Mouse (Mus musculus) megakaryocyte progenitor cell, adult 5-6 weeks (primary cell): Measurements from ENCODE around the gene Slc47a2. TPM values are rescaled to one million over a fixed set of nuclear protein-coding genes. Genes with fewer than 3 reads are reported as not detected.

Experiments
- ATAC-seq: replicated peaks from 2 replicates; pipeline ENCODE4 v1.8.0; 2016; ENCODE audit warnings: mild to moderate bottlenecking, moderate TSS enrichment, inconsistent platforms; ENCODE audit not compliant: poor library complexity
- total RNA-seq, 2 experiments: library from RNA; stranded (forward) in 1 of 2; stranded (reverse) in 1 of 2; fragments of 157-497, 149-512 nt in 1 of 2; fragments of 200-1000 nt in 1 of 2; gene quantifications; 2 replicates each; pipeline versions ENCODE4 v1.2.3 to v1.2.4; 2015 to 2017

Slc47a2 gene
- total RNA-seq, 2 experiments from 2014 or later: not detected

DNA sequence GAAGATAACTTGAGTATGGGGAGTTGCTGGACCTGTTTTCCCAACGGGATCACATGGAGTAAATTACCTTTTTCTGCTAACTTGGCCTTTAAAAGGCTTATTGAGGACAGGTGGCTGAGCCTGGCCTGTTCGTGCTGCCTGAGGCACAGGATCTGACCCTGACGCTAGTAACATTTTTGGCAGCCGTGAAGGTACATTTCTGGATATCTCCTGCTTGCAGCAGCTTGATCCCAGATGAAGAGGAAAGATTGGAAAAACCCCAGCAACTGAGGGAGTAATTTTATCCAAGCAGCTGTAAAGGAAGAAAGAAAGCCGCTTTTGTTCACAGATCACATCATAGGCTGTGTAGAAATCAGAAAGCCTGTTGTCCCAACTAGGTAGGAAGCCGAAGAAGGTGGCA is 58.3 kb downstream of the Slc47a2 start:
- ATAC-seq: no peak

- no peak for ATAC-seq
Observed at GRCm38 (mm10) chr11:61283414-61284049, 59.1 kb downstream of the Slc47a2 start.

- ATAC-seq: no peak
Observed at GRCm38 (mm10) chr11:61278445-61279077, 64.1 kb downstream of the Slc47a2 start.

- ATAC-seq: no peak
Observed at GRCm38 (mm10) chr11:61277937-61278336, 64.7 kb downstream of the Slc47a2 start.

- ATAC-seq: no peak
Observed at GRCm38 (mm10) chr11:61276482-61276881, 66.2 kb downstream of the Slc47a2 start.

GRCm38 (mm10) chr11:61275106-61275505 is 67.6 kb downstream of the Slc47a2 start:
- peak; percentile 81 for ATAC-seq

- no peak for ATAC-seq
Observed at GRCm38 (mm10) chr11:61274421-61274820, 68.2 kb downstream of the Slc47a2 start.

DNA sequence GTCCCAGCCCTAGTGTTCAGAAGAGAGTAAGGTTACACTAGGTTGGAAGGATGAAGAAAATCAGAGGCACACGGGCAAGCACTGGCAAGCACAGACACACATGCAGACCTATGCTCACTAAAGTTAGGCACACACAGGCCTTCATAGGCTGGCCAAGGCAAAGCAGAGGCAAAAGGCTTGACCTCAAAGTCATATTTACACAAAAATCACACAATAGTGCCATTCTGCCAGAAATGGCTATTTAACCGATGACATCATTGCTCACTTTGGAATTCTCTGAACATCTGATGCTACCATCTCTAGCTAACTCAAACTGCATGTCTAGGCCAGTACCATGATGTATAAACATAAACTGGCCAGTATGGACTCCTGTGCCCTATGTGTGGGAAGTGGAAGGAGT is 68.7 kb downstream of the Slc47a2 start:
- ATAC-seq: no peak

- no peak for ATAC-seq
Observed at GRCm38 (mm10) chr11:61271612-61272011, 71.0 kb downstream of the Slc47a2 start.

- no peak for ATAC-seq
Observed at GRCm38 (mm10) chr11:61270406-61270805, 72.3 kb downstream of the Slc47a2 start.

- no peak for ATAC-seq
Observed at GRCm38 (mm10) chr11:61268626-61269349, 73.9 kb downstream of the Slc47a2 start.

DNA sequence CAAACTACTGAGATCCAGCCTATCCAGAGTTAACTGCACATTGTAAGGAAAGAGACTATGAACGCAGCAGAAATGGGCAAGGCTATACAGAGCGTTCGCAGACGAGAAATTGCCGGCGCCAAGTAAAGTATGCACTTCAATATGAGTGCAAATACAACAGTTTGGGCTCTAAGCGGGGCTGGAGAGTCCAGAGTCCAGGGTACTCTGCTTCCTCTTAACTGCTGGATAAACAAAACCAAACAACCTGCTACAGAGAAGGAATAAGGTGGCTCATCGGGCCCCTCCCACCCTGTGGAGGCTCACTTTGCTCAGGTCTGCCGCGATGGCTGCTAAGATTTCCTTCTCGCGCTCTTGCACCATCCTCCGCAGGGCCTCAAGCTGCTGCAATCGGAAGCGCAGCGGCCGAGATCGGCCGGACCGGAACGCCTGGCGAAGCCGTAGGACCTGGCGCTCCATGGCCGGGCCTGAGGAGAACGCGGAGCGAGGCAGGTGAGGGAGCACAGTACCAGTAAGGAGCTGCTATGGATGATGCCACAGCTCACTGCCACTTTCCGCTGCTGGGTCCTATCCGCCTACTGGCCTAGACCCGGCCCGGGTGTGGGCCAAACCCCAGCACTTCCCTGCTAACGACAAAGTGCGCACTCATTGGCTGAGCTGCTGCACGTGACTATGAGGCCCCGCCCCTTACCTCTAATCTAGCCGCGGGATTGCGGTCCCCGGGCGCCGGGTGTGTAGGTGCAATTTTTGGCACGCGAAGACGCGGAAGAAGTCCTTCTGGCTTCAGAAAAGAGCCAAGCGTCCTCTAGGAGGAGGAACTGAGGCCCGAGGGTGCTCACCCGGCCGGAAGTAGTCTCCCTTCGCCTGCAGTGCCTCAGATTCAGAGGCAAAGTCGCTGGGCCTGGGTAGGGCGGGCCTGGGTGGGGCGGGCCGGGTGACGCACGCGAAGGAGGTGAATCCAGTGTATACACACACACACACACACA is 75.8 kb downstream of the Slc47a2 start, which contains the start of gene Aldh3a2:
TSS of gene Aldh3a2 (minus strand) at position 914 of the 983 bp plus-strand sequence.
- peak; percentile 96 for ATAC-seq

DNA sequence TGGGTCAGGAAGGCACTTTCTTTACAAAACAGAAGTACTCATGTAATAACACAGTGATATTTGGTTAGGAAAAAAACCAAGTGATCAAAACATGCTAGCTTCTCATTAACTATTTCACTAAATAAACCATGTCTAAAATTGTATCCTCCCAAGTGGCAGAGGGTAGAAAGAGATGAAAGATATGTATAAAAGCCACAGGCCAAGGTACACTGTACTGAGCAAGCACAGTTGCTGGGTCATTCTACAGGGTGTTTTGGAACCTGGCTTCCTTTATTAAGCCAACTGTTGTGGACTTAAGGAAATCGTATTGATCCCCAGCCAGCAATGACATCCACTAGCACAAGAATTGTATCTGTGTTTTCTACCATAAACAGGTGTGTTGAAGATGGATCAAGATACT is 78.8 kb downstream of the Slc47a2 start:
- ATAC-seq: no peak

GRCm38 (mm10) chr11:61262516-61262915 is 80.1 kb downstream of the Slc47a2 start:
- no peak for ATAC-seq

DNA sequence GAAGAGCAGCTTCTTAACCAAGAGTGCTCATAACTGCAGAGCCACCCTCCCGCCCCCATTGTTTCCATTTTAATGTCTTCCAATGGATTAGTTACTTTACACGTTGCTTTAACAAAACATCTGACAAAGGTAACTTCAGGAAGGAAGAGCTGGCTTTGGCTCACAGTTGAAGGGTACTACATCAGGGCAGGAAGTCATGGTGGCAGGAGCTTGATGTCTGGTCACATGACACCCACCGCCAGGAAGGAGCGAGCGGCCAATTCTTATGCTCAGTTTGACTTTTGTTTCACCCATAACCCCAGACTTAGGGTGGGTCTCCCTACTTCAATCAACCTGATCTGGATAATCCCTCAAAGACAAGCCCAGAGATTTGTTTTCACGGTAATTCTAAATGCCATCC is 83.6 kb downstream of the Slc47a2 start:
- no peak for ATAC-seq

DNA sequence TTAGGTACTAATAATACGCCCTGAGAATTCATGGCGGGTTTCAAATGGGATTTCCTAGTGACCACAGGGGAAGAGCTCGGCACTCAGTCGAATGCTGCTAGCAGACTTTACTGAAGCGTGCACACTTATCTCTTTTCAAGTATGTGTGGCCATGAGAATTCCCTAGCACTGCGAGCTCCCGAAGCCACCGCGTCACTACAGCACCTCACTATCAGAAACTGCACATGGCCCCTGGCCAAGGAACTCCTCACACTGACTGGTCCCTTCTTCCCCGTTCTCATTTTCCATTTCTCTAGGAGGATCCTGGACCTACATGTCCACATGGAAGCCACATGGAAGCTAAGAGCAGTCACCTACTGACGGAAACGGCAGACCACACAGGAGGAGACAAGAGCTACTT is 89.9 kb downstream of the Slc47a2 start:
- no peak for ATAC-seq

DNA sequence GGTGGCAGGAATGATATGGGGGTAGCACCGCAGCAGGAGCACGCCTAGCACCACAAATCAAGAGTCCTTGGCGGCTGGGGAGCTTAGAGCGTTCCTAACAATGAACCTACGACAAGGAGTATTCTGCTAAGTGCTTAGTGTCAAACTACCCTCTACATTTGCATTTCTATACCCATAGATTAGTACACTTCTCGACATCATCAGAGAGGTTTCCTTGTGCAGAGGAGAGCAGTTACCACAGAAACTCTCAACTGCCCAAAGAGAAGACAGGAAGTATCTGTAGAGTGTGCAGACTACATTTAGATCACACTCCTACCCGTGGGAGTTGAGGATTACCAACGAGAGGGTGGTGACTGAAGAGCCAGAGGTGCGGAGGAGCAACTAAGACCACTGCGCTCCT is 90.9 kb downstream of the Slc47a2 start:
- no peak for ATAC-seq
